9 mouse cellular contexts compared by ENCODE assay signal in genomic region chr3:30603256-30603655, GRCm38 (mm10). TPM values are rescaled to one million over a fixed set of nuclear protein-coding genes. Genes with fewer than 3 reads are reported as not detected.
A peak's percentile ranks its signal among the peaks of the same experiment; 100 is the strongest.
DNase-seq lines count a peak whose midpoint lies in the region; ATAC-seq and TF ChIP-seq lines count a peak whose summit lies in the region.
"Had no signal": no experiment of that assay in that cellular context is flagged by ENCODE, and none has a peak within 500 bp of the region (broad histone marks: within the 10 kb centered on the region; RNA-seq: fewer than 3 reads in every experiment).

No protein-coding gene starts in this region.

- DNase-seq in layer of hippocampus, adult 2 months (ENCODE audit: low spot score in 2 of 2): no peak
- DNase-seq in layer of hippocampus, adult 9-10 months (ENCODE audit: low spot score): no peak
- DNase-seq in urinary bladder, postnatal 36 days (ENCODE audit: low spot score in 2 of 2): no peak
- no peak for DNase-seq in left cerebral cortex, adult 11 months (ENCODE audit: low spot score)
- DNase-seq: right cerebral cortex, postnatal 25 days had no signal

- H3K4me3 ChIP-seq in layer of hippocampus, adult 2 months: peak overlapping the region; percentile 79
- peak overlapping the region; percentile 86 for H3K4me3 ChIP-seq in embryonic facial prominence, embryonic 12.5 days
- peak overlapping the region; percentile 83 for H3K4me3 ChIP-seq in intestine, embryonic 15.5 days (replicated peaks)
- peak overlapping the region; percentile 89 for H3K4me3 ChIP-seq in neural tube, embryonic 12.5 days

- TF ChIP-seq CTCF in layer of hippocampus, adult 2 months (conservative IDR thresholded peaks at IDR 0.05): no peak

- H3K36me3 ChIP-seq in embryonic facial prominence, embryonic 12.5 days: peaks cover 25% of the 10 kb centered on the region
- peaks cover 10% of the 10 kb centered on the region; the same call in 1 of the 2 replicates for H3K36me3 ChIP-seq in intestine, embryonic 15.5 days
- peaks cover 21% of the 10 kb centered on the region for H3K36me3 ChIP-seq in neural tube, embryonic 12.5 days

- H3K27me3 ChIP-seq in embryonic facial prominence, embryonic 12.5 days: no peaks in the 10 kb centered on the region
- H3K27me3 ChIP-seq in intestine, embryonic 15.5 days (replicated peaks): no peaks in the 10 kb centered on the region
- H3K27me3 ChIP-seq in neural tube, embryonic 12.5 days (replicated peaks): peaks cover 3% of the 10 kb centered on the region; the same call in 1 of the 2 replicates

- peak overlapping the region; percentile 90 for H3K4me2 ChIP-seq in embryonic facial prominence, embryonic 12.5 days (replicated peaks)
- peak overlapping the region; percentile 65 for H3K4me2 ChIP-seq in intestine, embryonic 15.5 days (replicated peaks)
- peak overlapping the region; percentile 78 for H3K4me2 ChIP-seq in neural tube, embryonic 12.5 days (replicated peaks)

- no peak for ATAC-seq in embryonic facial prominence, embryonic 12.5 days (ENCODE audit: insufficient number of reproducible peaks, insufficient read depth, low FRiP score, low TSS enrichment)
- ATAC-seq in intestine, embryonic 15.5 days: no peak
- no peak for ATAC-seq in neural tube, embryonic 12.5 days (ENCODE audit: low FRiP score, low read depth)
- ATAC-seq in activated CD4-positive, CD25-positive, alpha-beta regulatory T cell, adult 4 months: no peak

- peak overlapping the region; percentile 84 for H3K9ac ChIP-seq in embryonic facial prominence, embryonic 12.5 days
- peak overlapping the region; percentile 90 for H3K9ac ChIP-seq in intestine, embryonic 15.5 days
- peak overlapping the region; percentile 83 for H3K9ac ChIP-seq in neural tube, embryonic 12.5 days

- WGBS in embryonic facial prominence, embryonic 12.5 days: 40% methylated on average over 10 of the region's 10 CpGs
- WGBS in intestine, embryonic 15.5 days: 34% methylated on average over 10 of the region's 10 CpGs
- 32% methylated on average over 10 of the region's 10 CpGs for WGBS in neural tube, embryonic 12.5 days

- H3K4me1 ChIP-seq in embryonic facial prominence, embryonic 12.5 days: peaks cover 13% of the 10 kb centered on the region
- peaks cover 9% of the 10 kb centered on the region for H3K4me1 ChIP-seq in intestine, embryonic 15.5 days (replicated peaks)
- peaks cover 16% of the 10 kb centered on the region for H3K4me1 ChIP-seq in neural tube, embryonic 12.5 days

- H3K27ac ChIP-seq in layer of hippocampus, adult 2 months: no peak overlapping the region
- H3K27ac ChIP-seq in embryonic facial prominence, embryonic 12.5 days: 0 out of 2 replicates have a peak overlapping the region, but pooled peaks have one; percentile 95
- H3K27ac ChIP-seq in intestine, embryonic 15.5 days: no peak overlapping the region
- no peak overlapping the region for H3K27ac ChIP-seq in neural tube, embryonic 12.5 days

- H3K9me3 ChIP-seq in embryonic facial prominence, embryonic 12.5 days: no peaks in the 10 kb centered on the region
- no peaks in the 10 kb centered on the region for H3K9me3 ChIP-seq in intestine, embryonic 15.5 days
- H3K9me3 ChIP-seq in neural tube, embryonic 12.5 days: no peaks in the 10 kb centered on the region

RNA-seq across cellular contexts. Expression of gene Mynn, which starts 1.4 kb away (rescaled TPM):
- 10 to 100 TPM; 14.7 to 15.0 TPM for total RNA-seq in layer of hippocampus, adult 2 months (2021)
- 35.9 and 37.5 TPM in 2 replicates for polyA plus RNA-seq in embryonic facial prominence, embryonic 12.5 days (2016; fragmentation: Nextera tagmentation; extraction: Ambion mirVana)
- polyA plus RNA-seq in intestine, embryonic 15.5 days (2015; fragmentation: Nextera tagmentation; extraction: Ambion mirVana): 24.0 and 24.3 TPM in 2 replicates
- polyA plus RNA-seq in neural tube, embryonic 12.5 days (2016; fragmentation: Nextera tagmentation; extraction: Ambion mirVana): 34.6 and 38.8 TPM in 2 replicates
- 10 to 100 TPM; 26.4 to 28.0 TPM for polyA plus RNA-seq in activated CD4-positive, CD25-positive, alpha-beta regulatory T cell, adult 4 months (2017; shearing (Covaris generic))

RNA-seq across cellular contexts. Expression of gene Actrt3, which starts 3.5 kb away (rescaled TPM):
- total RNA-seq in layer of hippocampus, adult 2 months (2021): under 1 TPM; 0.54 to 0.88 TPM
- 0.11 TPM in 1 of 2 replicates, not detected in the other for polyA plus RNA-seq in embryonic facial prominence, embryonic 12.5 days (2016; fragmentation: Nextera tagmentation; extraction: Ambion mirVana)
- polyA plus RNA-seq in intestine, embryonic 15.5 days (2015; fragmentation: Nextera tagmentation; extraction: Ambion mirVana): 0.16 and 0.35 TPM in 2 replicates
- 0.19 TPM in 1 of 2 replicates, not detected in the other for polyA plus RNA-seq in neural tube, embryonic 12.5 days (2016; fragmentation: Nextera tagmentation; extraction: Ambion mirVana)
- polyA plus RNA-seq in activated CD4-positive, CD25-positive, alpha-beta regulatory T cell, adult 4 months (2017; shearing (Covaris generic)): under 1 TPM in 1 of 2 experiments, not detected in 1; 0.24 TPM

RNA-seq across cellular contexts. Expression of gene Lrriq4, which starts 41.1 kb away (rescaled TPM):
- total RNA-seq in layer of hippocampus, adult 2 months (2021): not detected
- not detected in 2 replicates for polyA plus RNA-seq in embryonic facial prominence, embryonic 12.5 days (2016; fragmentation: Nextera tagmentation; extraction: Ambion mirVana)
- not detected in 2 replicates for polyA plus RNA-seq in intestine, embryonic 15.5 days (2015; fragmentation: Nextera tagmentation; extraction: Ambion mirVana)
- not detected in 2 replicates for polyA plus RNA-seq in neural tube, embryonic 12.5 days (2016; fragmentation: Nextera tagmentation; extraction: Ambion mirVana)
- not detected for polyA plus RNA-seq in activated CD4-positive, CD25-positive, alpha-beta regulatory T cell, adult 4 months (2017; shearing (Covaris generic))

RNA-seq across cellular contexts. Expression of gene Lrrc34, which starts 44.4 kb away (rescaled TPM):
- total RNA-seq in layer of hippocampus, adult 2 months (2021): under 1 TPM; 0.17 to 0.18 TPM
- polyA plus RNA-seq in embryonic facial prominence, embryonic 12.5 days (2016; fragmentation: Nextera tagmentation; extraction: Ambion mirVana): 1.4 and 2.0 TPM in 2 replicates
- polyA plus RNA-seq in intestine, embryonic 15.5 days (2015; fragmentation: Nextera tagmentation; extraction: Ambion mirVana): 0.40 and 0.48 TPM in 2 replicates
- polyA plus RNA-seq in neural tube, embryonic 12.5 days (2016; fragmentation: Nextera tagmentation; extraction: Ambion mirVana): 0.92 and 1.6 TPM in 2 replicates
- polyA plus RNA-seq in activated CD4-positive, CD25-positive, alpha-beta regulatory T cell, adult 4 months (2017; shearing (Covaris generic)): under 1 TPM in 1 of 2 experiments, not detected in 1; 0.24 TPM

RNA-seq across cellular contexts. Expression of gene Mecom, which starts 55.4 kb away (rescaled TPM):
- 1 to 10 TPM; 3.3 to 3.5 TPM for total RNA-seq in layer of hippocampus, adult 2 months (2021)
- polyA plus RNA-seq in embryonic facial prominence, embryonic 12.5 days (2016; fragmentation: Nextera tagmentation; extraction: Ambion mirVana): 37.4 and 39.6 TPM in 2 replicates
- polyA plus RNA-seq in intestine, embryonic 15.5 days (2015; fragmentation: Nextera tagmentation; extraction: Ambion mirVana): 11.6 and 13.1 TPM in 2 replicates
- polyA plus RNA-seq in neural tube, embryonic 12.5 days (2016; fragmentation: Nextera tagmentation; extraction: Ambion mirVana): 16.1 and 18.4 TPM in 2 replicates
- not detected for polyA plus RNA-seq in activated CD4-positive, CD25-positive, alpha-beta regulatory T cell, adult 4 months (2017; shearing (Covaris generic))
